Mouse (Mus musculus): ENCODE data around the gene Map7. TPM values are rescaled to one million over a fixed set of nuclear protein-coding genes. Genes with fewer than 3 reads are reported as not detected.

Gene Map7
- polyA plus RNA-seq, 1 experiment from 2014 or later, result 10.3 TPM

DNA sequence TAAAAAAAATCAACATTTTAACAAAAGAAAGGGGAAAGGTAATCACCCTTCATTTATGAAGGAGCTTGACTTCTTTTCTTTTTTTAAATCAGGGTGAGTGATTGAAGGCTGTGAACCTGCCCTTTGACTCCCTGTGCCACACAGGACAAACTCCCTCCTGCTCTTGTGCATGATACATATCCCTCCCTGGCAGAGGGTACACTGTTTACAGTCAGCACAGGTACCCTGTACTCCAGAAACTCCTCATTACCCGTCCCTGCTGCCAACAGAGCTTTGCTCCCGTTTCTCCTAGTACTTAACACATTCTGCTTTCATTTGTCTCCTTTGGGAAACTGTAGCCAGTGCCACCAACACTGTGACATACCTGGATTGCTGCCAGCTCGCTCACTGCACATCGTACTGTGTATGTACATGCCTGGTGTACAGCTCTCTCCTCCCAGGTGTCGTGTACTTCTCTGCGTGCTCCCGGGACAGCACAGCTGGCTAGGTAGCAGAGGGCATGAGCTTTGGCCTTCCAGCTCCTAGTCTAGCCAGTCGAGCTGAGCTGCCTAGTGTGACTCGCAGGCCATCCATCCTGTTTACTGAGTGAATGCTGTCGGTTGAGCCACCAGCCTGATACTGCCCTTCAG, 72.3 kb downstream of the Map7 start:
- no peak for ATAC-seq (ENCODE audit: low FRiP score)
- Histone ChIP-seq H3K4me1 (replicated peaks) (no peaks in the 10 kb centered on the region), H3K9ac (no peak overlapping the region), H3K27me3 (no peaks in the 10 kb centered on the region), H3K9me3 (no peaks in the 10 kb centered on the region), H3K36me3 (no peaks in the 10 kb centered on the region), H3K27ac (no peak overlapping the region), H3K4me2 (no peak overlapping the region), H3K4me3 (no peak overlapping the region)
- 72% methylated on average over 10 of the region's 10 CpGs for WGBS

DNA sequence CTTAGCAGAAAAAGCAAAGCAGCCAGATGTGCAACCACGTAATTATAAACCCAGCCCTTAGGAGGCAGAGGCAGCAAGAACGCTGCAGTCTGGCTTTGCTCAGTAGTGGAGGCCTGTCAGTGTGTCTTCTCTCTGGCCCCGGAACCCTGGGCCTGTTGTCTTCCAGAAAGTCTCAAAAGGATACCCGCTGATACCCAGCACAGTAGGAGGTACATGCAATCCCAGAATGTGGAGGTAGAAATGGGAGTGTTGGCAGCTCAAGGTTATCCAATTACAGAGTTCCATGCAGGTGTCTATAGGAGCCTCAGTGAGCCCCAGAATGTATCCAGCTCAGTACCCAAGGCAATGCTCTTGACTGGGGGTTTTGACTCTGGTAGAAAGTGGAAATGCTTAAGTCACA, 73.7 kb downstream of the Map7 start:
- 87% methylated on average over 4 of the region's 4 CpGs for WGBS
- Histone ChIP-seq H3K36me3 (no peaks in the 10 kb centered on the region), H3K4me1 (replicated peaks) (no peaks in the 10 kb centered on the region; the same call in 1 of the 2 replicates), H3K4me2 (no peak overlapping the region), H3K27me3 (no peaks in the 10 kb centered on the region), H3K9ac (no peak overlapping the region), H3K4me3 (no peak overlapping the region), H3K9me3 (no peaks in the 10 kb centered on the region), H3K27ac (no peak overlapping the region)
- ATAC-seq (ENCODE audit: low FRiP score), result no peak

DNA sequence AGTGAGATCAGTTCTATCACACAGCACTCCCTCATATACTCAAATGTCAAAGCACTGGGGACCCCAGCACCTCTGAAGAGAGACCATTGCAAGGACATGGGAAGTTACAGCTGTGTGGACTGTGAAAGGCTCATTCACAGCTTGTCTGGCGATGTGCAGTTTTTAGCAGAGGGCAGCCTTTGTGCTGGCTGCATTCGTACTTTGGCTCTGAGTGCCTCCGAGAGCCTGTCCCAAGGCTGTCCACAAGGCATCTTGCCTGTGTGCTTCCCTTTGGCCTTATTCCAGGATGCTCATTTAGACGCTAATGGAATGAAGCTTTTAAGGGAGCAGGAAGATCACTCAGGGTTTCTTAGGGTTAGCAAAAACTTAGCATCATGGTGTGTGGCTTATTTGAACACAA, 78.5 kb downstream of the Map7 start:
- no peaks in the 10 kb centered on the region for H3K36me3 ChIP-seq
- no peaks in the 10 kb centered on the region for H3K9me3 ChIP-seq
- H3K4me2 ChIP-seq, result no peak overlapping the region
- H3K27me3 ChIP-seq, result no peaks in the 10 kb centered on the region
- H3K27ac ChIP-seq, result no peak overlapping the region
- no peak overlapping the region for H3K9ac ChIP-seq
- ATAC-seq (ENCODE audit: low FRiP score), result no peak
- H3K4me3 ChIP-seq, result no peak overlapping the region
- H3K4me1 ChIP-seq (replicated peaks), result no peaks in the 10 kb centered on the region; the same call in 1 of the 2 replicates
- 38% methylated on average over 4 of the region's 4 CpGs for WGBS

DNA sequence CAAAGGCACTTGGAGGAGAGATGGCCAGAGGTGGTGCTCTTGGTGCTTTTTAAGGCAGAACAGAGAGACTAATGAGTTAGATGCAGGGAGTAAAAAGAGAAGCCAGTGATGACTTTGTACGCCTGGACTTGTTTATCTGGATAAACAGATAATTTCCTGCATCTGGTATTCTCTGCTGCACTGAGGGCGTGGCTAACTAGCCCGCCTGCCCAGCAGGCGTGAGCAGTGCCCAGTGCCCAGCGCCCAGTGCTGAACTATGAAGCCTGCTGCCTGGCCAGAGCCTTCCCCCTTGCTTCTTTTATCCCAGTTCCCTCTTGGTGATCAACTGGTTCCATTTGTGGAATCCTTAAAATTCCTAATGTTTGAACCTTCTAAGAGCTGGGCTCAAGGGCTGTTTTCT, 81.8 kb downstream of the Map7 start:
- no peak overlapping the region for H3K9ac ChIP-seq
- no peak overlapping the region for H3K4me3 ChIP-seq
- H3K9me3 ChIP-seq, result no peaks in the 10 kb centered on the region
- no peak for ATAC-seq (ENCODE audit: low FRiP score)
- 92% methylated on average over 5 of the region's 5 CpGs for WGBS
- no peaks in the 10 kb centered on the region for H3K27me3 ChIP-seq
- H3K4me1 ChIP-seq (replicated peaks), result no peaks in the 10 kb centered on the region; the same call in 1 of the 2 replicates
- H3K4me2 ChIP-seq, result no peak overlapping the region
- no peaks in the 10 kb centered on the region for H3K36me3 ChIP-seq
- H3K27ac ChIP-seq, result no peak overlapping the region

DNA sequence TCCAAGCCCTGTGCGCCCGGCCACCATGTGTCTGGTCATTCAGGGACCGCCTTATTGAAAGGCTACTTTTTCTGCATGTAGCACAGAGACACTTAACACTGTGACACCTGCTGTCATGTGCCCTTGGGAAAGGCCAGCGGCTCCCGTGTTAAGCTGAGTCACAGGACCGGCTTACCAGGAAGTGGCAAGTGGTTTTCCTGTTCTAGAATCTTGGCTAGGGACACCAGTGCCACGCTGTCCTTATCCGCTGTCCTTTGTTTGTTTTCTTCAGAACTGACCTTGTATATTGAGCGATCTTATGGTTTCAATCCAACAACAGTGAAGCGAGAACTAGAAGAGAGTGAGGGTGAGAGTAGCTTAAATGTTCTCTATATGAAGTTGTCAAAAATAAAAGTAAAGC, 85.2 kb downstream of the Map7 start:
- Histone ChIP-seq H3K9ac (no peak overlapping the region), H3K4me2 (no peak overlapping the region), H3K27me3 (no peaks in the 10 kb centered on the region), H3K36me3 (no peaks in the 10 kb centered on the region), H3K27ac (no peak overlapping the region), H3K4me1 (replicated peaks) (no peaks in the 10 kb centered on the region), H3K9me3 (no peaks in the 10 kb centered on the region), H3K4me3 (no peak overlapping the region)
- WGBS, result 92% methylated on average over 10 of the region's 10 CpGs
- ATAC-seq (ENCODE audit: low FRiP score), result no peak

DNA sequence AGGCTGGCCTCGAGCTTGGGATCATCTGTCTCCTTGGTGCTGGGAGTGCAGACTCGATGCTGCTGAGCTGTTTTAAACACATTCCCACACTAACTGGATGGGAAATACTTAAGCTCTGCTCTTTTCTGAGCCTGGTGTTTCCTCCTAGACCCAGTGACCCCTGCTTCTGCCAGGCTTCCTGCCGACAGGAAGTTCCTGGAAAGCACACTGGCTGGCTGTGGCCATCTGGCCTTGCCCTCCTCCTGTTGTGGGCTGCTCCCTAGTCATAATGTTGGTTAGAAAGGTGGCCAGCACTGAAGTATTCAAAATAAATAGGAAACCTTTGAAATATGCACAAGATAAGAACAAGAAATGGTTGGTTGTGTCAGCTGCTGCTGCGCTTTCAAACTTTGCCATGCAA, 86.2 kb downstream of the Map7 start:
- no peak overlapping the region for H3K9ac ChIP-seq
- WGBS, result 76% methylated on average over 4 of the region's 4 CpGs
- no peak for ATAC-seq (ENCODE audit: low FRiP score)
- H3K27ac ChIP-seq, result no peak overlapping the region
- no peaks in the 10 kb centered on the region for H3K27me3 ChIP-seq
- H3K36me3 ChIP-seq, result no peaks in the 10 kb centered on the region
- H3K4me1 ChIP-seq (replicated peaks), result no peaks in the 10 kb centered on the region
- H3K4me2 ChIP-seq, result no peak overlapping the region
- no peak overlapping the region for H3K4me3 ChIP-seq
- H3K9me3 ChIP-seq, result no peaks in the 10 kb centered on the region

DNA sequence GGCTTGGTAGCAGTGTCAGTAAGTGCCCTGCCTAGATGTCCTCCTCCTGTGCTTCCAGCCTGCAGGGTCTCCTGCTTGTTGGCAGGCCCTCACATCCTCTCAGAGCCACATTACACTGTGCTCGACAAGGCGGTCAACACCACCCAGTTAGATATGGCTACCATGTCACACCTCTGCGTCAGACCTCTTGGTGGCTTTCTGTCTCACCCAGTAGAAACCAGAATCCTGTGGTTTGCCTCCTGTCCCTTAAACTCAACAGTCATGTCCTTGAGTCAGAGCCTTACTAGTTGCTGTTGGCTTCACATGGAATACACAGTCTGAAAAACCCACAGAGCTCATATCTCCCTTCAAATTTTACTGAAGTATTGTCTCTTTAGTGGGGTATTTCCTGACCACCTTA, 87.4 kb downstream of the Map7 start:
- Histone ChIP-seq H3K27me3 (no peaks in the 10 kb centered on the region), H3K27ac (no peak overlapping the region), H3K4me2 (no peak overlapping the region), H3K36me3 (no peaks in the 10 kb centered on the region), H3K9ac (no peak overlapping the region), H3K9me3 (no peaks in the 10 kb centered on the region), H3K4me1 (replicated peaks) (no peaks in the 10 kb centered on the region), H3K4me3 (no peak overlapping the region)
- no peak for ATAC-seq (ENCODE audit: low FRiP score)
- WGBS, result 94% methylated on average over 3 of the region's 3 CpGs

DNA sequence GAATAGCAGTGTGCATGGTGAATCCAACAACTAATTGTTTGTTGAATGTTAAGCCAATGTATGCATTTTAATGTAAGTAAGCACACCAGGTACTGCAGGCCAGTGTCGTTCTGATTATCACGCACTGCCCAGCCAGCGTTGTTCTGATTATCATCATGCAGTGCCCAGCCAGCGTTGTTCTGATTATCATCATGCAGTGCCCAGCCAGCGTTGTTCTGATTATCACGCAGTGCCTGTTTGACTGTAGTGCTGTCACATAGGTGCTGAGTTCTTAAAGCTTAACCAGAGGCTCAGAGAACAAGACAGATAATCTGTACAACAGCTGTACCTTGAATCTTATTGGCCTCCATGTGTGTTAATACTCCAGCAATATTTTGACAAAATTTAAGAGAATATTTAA, 88.0 kb downstream of the Map7 start:
- Histone ChIP-seq H3K4me2 (no peak overlapping the region), H3K4me1 (replicated peaks) (no peaks in the 10 kb centered on the region), H3K9me3 (no peaks in the 10 kb centered on the region), H3K9ac (no peak overlapping the region), H3K4me3 (no peak overlapping the region), H3K36me3 (no peaks in the 10 kb centered on the region), H3K27ac (no peak overlapping the region), H3K27me3 (no peaks in the 10 kb centered on the region)
- WGBS, result 92% methylated on average over 6 of the region's 6 CpGs
- ATAC-seq (ENCODE audit: low FRiP score), result no peak

DNA sequence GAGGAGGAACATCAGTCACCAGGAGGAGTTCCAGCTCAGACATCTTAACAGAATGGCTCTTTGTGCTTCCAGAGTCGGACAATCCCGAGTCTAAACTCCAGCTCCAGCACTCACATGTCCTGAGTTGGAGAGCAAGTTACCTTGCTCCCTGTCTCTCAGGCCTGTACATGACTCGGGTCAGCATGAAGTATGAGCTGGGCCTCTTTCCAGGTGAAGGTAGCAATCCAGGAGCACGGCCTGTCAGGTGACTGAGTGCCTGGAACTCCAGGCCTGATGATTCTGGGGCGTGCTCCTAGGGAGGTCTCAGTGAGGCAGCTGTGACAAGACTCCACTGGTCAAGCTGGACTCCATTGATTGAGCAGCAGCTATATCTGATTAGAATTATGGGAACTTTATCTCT, 90.0 kb downstream of the Map7 start:
- no peaks in the 10 kb centered on the region for H3K9me3 ChIP-seq
- 80% methylated on average over 5 of the region's 5 CpGs for WGBS
- no peak overlapping the region for H3K9ac ChIP-seq
- no peak for ATAC-seq (ENCODE audit: low FRiP score)
- no peak overlapping the region for H3K4me3 ChIP-seq
- no peaks in the 10 kb centered on the region for H3K27me3 ChIP-seq
- H3K4me2 ChIP-seq, result no peak overlapping the region
- no peak overlapping the region for H3K27ac ChIP-seq
- H3K4me1 ChIP-seq (replicated peaks), result no peaks in the 10 kb centered on the region
- no peaks in the 10 kb centered on the region for H3K36me3 ChIP-seq

DNA sequence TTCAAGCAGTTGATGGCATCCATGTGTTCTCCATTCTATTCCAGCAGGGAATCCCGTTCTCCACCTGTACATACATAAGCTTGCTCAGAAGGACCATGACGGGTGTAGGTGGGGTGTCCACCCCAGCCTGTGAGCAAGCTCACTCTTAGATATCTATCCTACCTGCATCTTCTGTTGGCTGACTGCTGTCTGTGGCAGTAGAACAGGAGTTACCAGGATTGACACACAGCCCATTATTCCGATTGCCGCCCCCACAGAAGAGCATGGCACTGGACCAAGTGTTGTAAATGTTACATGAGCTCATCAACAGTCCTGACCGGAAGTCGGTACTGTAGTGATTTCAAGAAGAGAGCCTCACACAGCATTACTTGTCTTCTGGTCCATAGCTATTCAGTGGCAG, 92.6 kb downstream of the Map7 start:
- Histone ChIP-seq H3K9me3 (no peaks in the 10 kb centered on the region), H3K9ac (no peak overlapping the region), H3K27me3 (no peaks in the 10 kb centered on the region), H3K27ac (no peak overlapping the region), H3K4me2 (no peak overlapping the region), H3K4me1 (replicated peaks) (no peaks in the 10 kb centered on the region), H3K36me3 (no peaks in the 10 kb centered on the region), H3K4me3 (no peak overlapping the region)
- 92% methylated on average over 6 of the region's 6 CpGs for WGBS
- no peak for ATAC-seq (ENCODE audit: low FRiP score)

DNA sequence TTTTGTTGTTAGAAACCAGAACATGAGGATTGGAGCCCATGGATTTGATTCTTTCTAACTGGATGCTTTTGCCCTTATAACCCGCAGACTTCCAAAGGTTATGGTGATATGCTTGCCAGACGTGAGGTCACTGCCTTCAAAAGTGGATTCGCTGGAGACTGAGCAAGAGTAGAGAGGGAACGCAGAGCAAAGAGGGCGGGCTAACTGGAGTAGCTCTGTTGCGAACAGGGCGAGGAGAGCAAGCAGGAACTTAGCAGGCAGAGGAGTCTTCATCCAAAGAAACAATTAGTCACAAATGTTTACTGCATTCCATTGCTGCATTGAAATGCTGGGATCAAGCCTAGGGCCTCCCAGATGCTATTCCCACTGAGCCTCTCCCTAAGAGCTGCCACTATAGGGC, 95.0 kb downstream of the Map7 start:
- 82% methylated on average over 7 of the region's 7 CpGs for WGBS
- H3K27ac ChIP-seq, result no peak overlapping the region

DNA sequence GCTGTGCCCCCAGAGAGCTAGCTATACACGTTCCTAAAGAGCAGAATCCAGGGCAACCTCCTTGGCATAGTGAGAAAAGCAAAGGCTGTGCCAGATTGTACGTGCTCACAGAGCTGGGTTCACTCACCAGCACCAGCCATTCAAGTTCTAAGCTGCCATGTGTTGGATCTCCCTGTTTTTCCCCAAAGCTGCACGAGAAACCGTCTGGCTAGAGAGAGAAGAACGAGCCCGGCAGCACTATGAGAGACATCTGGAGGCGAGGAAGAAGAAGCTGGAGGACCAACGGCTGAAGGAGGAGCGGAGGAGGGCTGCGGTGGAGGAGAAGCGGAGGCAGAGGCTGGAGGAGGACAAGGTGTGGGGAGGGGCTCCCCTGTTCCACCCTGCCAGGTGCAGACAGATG, 96.8 kb downstream of the Map7 start:
- ATAC-seq (ENCODE audit: low FRiP score), result no peak
- H3K4me1 ChIP-seq (replicated peaks), result no peaks in the 10 kb centered on the region
- no peak overlapping the region for H3K27ac ChIP-seq
- no peaks in the 10 kb centered on the region for H3K36me3 ChIP-seq
- no peaks in the 10 kb centered on the region for H3K9me3 ChIP-seq
- H3K27me3 ChIP-seq, result no peaks in the 10 kb centered on the region
- H3K4me3 ChIP-seq, result no peak overlapping the region
- no peak overlapping the region for H3K4me2 ChIP-seq
- no peak overlapping the region for H3K9ac ChIP-seq
- 91% methylated on average over 11 of the region's 11 CpGs for WGBS

More for the DNA sequence above, 95.0 kb downstream of the Map7 start:
- H3K4me2 ChIP-seq, result no peak overlapping the region
- no peak for ATAC-seq (ENCODE audit: low FRiP score)
- no peak overlapping the region for H3K9ac ChIP-seq
- no peaks in the 10 kb centered on the region for H3K27me3 ChIP-seq
- no peak overlapping the region for H3K4me3 ChIP-seq
- no peaks in the 10 kb centered on the region for H3K36me3 ChIP-seq
- H3K9me3 ChIP-seq, result no peaks in the 10 kb centered on the region
- no peaks in the 10 kb centered on the region for H3K4me1 ChIP-seq (replicated peaks)

DNA sequence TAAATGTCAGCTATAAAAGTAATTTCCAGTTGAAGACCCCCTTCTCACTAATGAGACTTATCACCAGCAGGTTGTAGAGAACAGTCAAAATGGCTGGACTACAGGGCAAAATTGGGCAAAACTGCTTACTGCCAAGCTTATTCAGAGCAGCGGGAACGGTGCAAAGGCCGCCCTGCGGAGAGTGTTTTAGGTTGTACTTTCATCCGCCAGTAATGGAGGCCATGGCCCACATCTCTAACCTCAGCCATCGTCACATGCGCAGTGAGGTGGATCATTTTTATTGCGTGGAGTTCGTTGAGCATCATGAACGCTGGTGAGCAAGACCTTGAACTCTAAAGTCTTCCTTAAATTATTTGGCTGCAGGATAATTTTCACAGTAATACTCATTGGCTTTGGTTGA, 100.8 kb downstream of the Map7 start:
- ATAC-seq (ENCODE audit: low FRiP score), result no peak
- Histone ChIP-seq H3K9me3 (no peaks in the 10 kb centered on the region), H3K4me3 (no peak overlapping the region), H3K4me2 (no peak overlapping the region), H3K4me1 (replicated peaks) (no peaks in the 10 kb centered on the region), H3K36me3 (no peaks in the 10 kb centered on the region), H3K27ac (no peak overlapping the region), H3K27me3 (no peaks in the 10 kb centered on the region), H3K9ac (no peak overlapping the region)
- 97% methylated on average over 10 of the region's 10 CpGs for WGBS

Measured in hindbrain, embryonic 13.5 days (tissue).